Mouse (Mus musculus): ENCODE measurements around the gene Pnmal2.

DNA sequence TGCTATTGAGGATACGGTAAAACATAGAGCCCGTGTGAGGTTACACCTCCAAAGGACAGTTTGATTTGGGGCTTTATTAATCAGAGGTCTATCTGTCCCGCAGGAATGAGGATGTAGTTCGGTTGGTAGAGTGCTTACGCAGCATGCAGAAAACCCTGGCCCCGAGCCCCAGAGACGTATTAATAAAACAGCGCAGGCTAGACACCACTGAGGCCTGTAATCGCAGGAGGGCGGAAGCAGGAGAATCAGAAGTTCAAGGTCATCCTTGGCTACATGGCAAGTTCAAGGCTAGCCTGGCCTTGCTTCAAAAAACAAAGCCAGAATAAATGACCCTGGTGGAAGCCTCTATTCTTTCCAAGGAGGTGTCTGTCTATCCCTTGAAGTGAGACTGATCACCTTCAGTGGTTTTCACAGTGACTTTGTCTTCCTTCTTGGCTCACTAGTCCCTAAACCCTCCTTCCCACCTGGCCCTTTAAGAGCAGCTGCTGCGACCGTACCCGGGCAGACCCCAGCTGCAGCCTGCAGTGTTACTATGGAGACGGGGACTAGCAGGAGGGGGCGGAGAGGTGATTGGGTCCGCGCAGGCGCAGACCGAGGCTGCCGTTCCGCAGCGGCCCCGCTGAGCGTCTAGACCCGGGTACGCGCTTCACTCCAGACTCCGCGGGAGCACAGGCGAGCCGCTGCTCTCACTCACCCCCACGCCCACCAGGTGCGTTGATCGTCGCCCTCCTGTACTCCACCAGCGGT lies at the start of gene Pnmal2:
- TF ChIP-seq CTCF (IDR thresholded peaks at IDR 0.05; ENCODE audit: insufficient read depth, low read length): no peak
- peak; percentile 26; the same call in 1 of the 2 replicates for TF ChIP-seq POLR2A (IDR thresholded peaks at IDR 0.05; ENCODE audit: borderline replicate concordance, extremely low read depth, low read depth, low read length)

Data from lung, adult 2 months (tissue).